Mouse (Mus musculus): Measurements from ENCODE around the gene Pirb. TPM values are rescaled to one million over a fixed set of nuclear protein-coding genes. Genes with fewer than 3 reads are reported as not detected.
A peak's percentile ranks its signal among the peaks of the same experiment; 100 is the strongest.

The Pirb gene
- total and polyA plus RNA-seq, 2 experiments: 2.4 to 5.1 TPM

- Histone ChIP-seq H3K4me1 (ENCODE audit: control insufficient read depth, insufficient read depth, low read length) (peaks cover 7% of the 10 kb centered on the region; the same call in 1 of the 2 replicates), H3K9ac (ENCODE audit: low read depth, low read length) (peak overlapping the region; percentile 81), H3K36me3 (ENCODE audit: control insufficient read depth, insufficient read depth, low read length) (peaks cover 13% of the 10 kb centered on the region; the same call in 1 of the 2 replicates), H3K27ac (replicated peaks; ENCODE audit: insufficient read depth, low read depth, low read length) (peak overlapping the region; percentile 74), H3K79me2 (ENCODE audit: control insufficient read depth, insufficient read depth, low read length) (peaks cover 5% of the 10 kb centered on the region; the same call in 1 of the 2 replicates), H3K4me3 (ENCODE audit: insufficient read depth, low read depth, low read length) (peak overlapping the region; percentile 93), H3K27me3 (ENCODE audit: control insufficient read depth, insufficient read depth, low read length) (no peaks in the 10 kb centered on the region)
- DNase-seq (ENCODE audit: extremely low read depth, low read depth, low spot score): peak; percentile 90
- TF ChIP-seq POLR2A (IDR thresholded peaks at IDR 0.05; ENCODE audit: extremely low read depth, insufficient read depth, low read length): no peak
- TF ChIP-seq CTCF (IDR thresholded peaks at IDR 0.05; ENCODE audit: low read depth, low read length): no peak
- WGBS: 2% methylated on average over 54 of the region's 55 CpGs
Measured at GRCm38 (mm10) chr7:3694076-3694948, 25.9 kb downstream of the Pirb start.

- TF ChIP-seq CTCF (IDR thresholded peaks at IDR 0.05; ENCODE audit: low read depth, low read length) (no peak), POLR2A (IDR thresholded peaks at IDR 0.05; ENCODE audit: extremely low read depth, insufficient read depth, low read length) (no peak; the same call in 1 of the 2 replicates)
- peak overlapping the region; percentile 93 for H3K4me3 ChIP-seq (ENCODE audit: insufficient read depth, low read depth, low read length)
- WGBS: under 1% methylated on average over 18 of the region's 18 CpGs
- peak overlapping the region; percentile 74 for H3K27ac ChIP-seq (replicated peaks; ENCODE audit: insufficient read depth, low read depth, low read length)
- H3K4me1 ChIP-seq (ENCODE audit: control insufficient read depth, insufficient read depth, low read length): peaks cover 7% of the 10 kb centered on the region; the same call in 1 of the 2 replicates
- DNase-seq (ENCODE audit: extremely low read depth, low read depth, low spot score): no peak
- peaks cover 11% of the 10 kb centered on the region; the same call in 1 of the 2 replicates for H3K36me3 ChIP-seq (ENCODE audit: control insufficient read depth, insufficient read depth, low read length)
- peaks cover 5% of the 10 kb centered on the region; the same call in 1 of the 2 replicates for H3K79me2 ChIP-seq (ENCODE audit: control insufficient read depth, insufficient read depth, low read length)
- peak overlapping the region; percentile 59 for H3K9ac ChIP-seq (ENCODE audit: low read depth, low read length)
- H3K27me3 ChIP-seq (ENCODE audit: control insufficient read depth, insufficient read depth, low read length): no peaks in the 10 kb centered on the region
Measured at GRCm38 (mm10) chr7:3693809-3694075, 26.4 kb downstream of the Pirb start.

GRCm38 (mm10) chr7:3692987-3693808, 27.0 kb downstream of the Pirb start, which contains the start of gene Mboat7:
TSS of gene Mboat7 (minus strand) at chr7:3693523.
- Histone ChIP-seq H3K79me2 (ENCODE audit: control insufficient read depth, insufficient read depth, low read length) (peaks cover 5% of the 10 kb centered on the region; the same call in 1 of the 2 replicates), H3K9ac (ENCODE audit: low read depth, low read length) (peak within 1 kb of the TSS; percentile 95), H3K4me1 (ENCODE audit: control insufficient read depth, insufficient read depth, low read length) (peaks cover 7% of the 10 kb centered on the region; the same call in 1 of the 2 replicates), H3K4me3 (ENCODE audit: insufficient read depth, low read depth, low read length) (peak within 1 kb of the TSS; percentile 93), H3K27ac (replicated peaks; ENCODE audit: insufficient read depth, low read depth, low read length) (peak within 1 kb of the TSS; percentile 74), H3K36me3 (ENCODE audit: control insufficient read depth, insufficient read depth, low read length) (peaks cover 10% of the 10 kb centered on the region; the same call in 1 of the 2 replicates), H3K27me3 (ENCODE audit: control insufficient read depth, insufficient read depth, low read length) (no peaks in the 10 kb centered on the region)
- no peak for TF ChIP-seq CTCF (IDR thresholded peaks at IDR 0.05; ENCODE audit: low read depth, low read length)
- peak; percentile 75; the same call in 1 of the 2 replicates for TF ChIP-seq POLR2A (IDR thresholded peaks at IDR 0.05; ENCODE audit: extremely low read depth, insufficient read depth, low read length)
- WGBS: under 1% methylated on average over 55 of the region's 55 CpGs
- DNase-seq (ENCODE audit: extremely low read depth, low read depth, low spot score): peak; percentile 97

- H3K27ac ChIP-seq (replicated peaks; ENCODE audit: insufficient read depth, low read depth, low read length): peak within 1 kb of the TSS; percentile 74
- H3K79me2 ChIP-seq (ENCODE audit: control insufficient read depth, insufficient read depth, low read length): peaks cover 5% of the 10 kb centered on the region; the same call in 1 of the 2 replicates
- H3K4me1 ChIP-seq (ENCODE audit: control insufficient read depth, insufficient read depth, low read length): peaks cover 7% of the 10 kb centered on the region; the same call in 1 of the 2 replicates
- 0 out of 2 replicates have a peak, but pooled peaks have one; percentile 18 for TF ChIP-seq CTCF (IDR thresholded peaks at IDR 0.05; ENCODE audit: low read depth, low read length)
- 0 out of 2 replicates have a peak, but pooled peaks have one; percentile 22 for TF ChIP-seq POLR2A (IDR thresholded peaks at IDR 0.05; ENCODE audit: extremely low read depth, insufficient read depth, low read length)
- H3K4me3 ChIP-seq (ENCODE audit: insufficient read depth, low read depth, low read length): peak within 1 kb of the TSS; percentile 93
- DNase-seq (ENCODE audit: extremely low read depth, low read depth, low spot score): peak; percentile 31
- H3K36me3 ChIP-seq (ENCODE audit: control insufficient read depth, insufficient read depth, low read length): peaks cover 8% of the 10 kb centered on the region
- WGBS: under 1% methylated on average over 49 of the region's 49 CpGs
- H3K9ac ChIP-seq (ENCODE audit: low read depth, low read length): peak within 1 kb of the TSS; percentile 95
- no peaks in the 10 kb centered on the region for H3K27me3 ChIP-seq (ENCODE audit: control insufficient read depth, insufficient read depth, low read length)
Measured at GRCm38 (mm10) chr7:3692382-3692986, 27.7 kb downstream of the Pirb start, which contains the start of gene Tsen34. TSS of gene Tsen34 (plus strand) at chr7:3692863.

- DNase-seq (ENCODE audit: extremely low read depth, low read depth, low spot score): no peak
- TF ChIP-seq CTCF (IDR thresholded peaks at IDR 0.05; ENCODE audit: low read depth, low read length) (no peak), POLR2A (IDR thresholded peaks at IDR 0.05; ENCODE audit: extremely low read depth, insufficient read depth, low read length) (no peak)
- 42% methylated on average over 3 of the region's 3 CpGs for WGBS
- Histone ChIP-seq H3K27me3 (ENCODE audit: control insufficient read depth, insufficient read depth, low read length) (no peaks in the 10 kb centered on the region), H3K4me3 (ENCODE audit: insufficient read depth, low read depth, low read length) (no peak overlapping the region; the same call in 1 of the 2 replicates), H3K27ac (replicated peaks; ENCODE audit: insufficient read depth, low read depth, low read length) (no peak overlapping the region), H3K4me1 (ENCODE audit: control insufficient read depth, insufficient read depth, low read length) (peaks cover 7% of the 10 kb centered on the region; the same call in 1 of the 2 replicates), H3K36me3 (ENCODE audit: control insufficient read depth, insufficient read depth, low read length) (peaks cover 8% of the 10 kb centered on the region), H3K9ac (ENCODE audit: low read depth, low read length) (peak overlapping the region; percentile 95; the same call in 1 of the 2 replicates), H3K79me2 (ENCODE audit: control insufficient read depth, insufficient read depth, low read length) (peaks cover 5% of the 10 kb centered on the region; the same call in 1 of the 2 replicates)
Measured at GRCm38 (mm10) chr7:3691919-3692318, 28.3 kb downstream of the Pirb start.
